In the genomic region with DNA sequence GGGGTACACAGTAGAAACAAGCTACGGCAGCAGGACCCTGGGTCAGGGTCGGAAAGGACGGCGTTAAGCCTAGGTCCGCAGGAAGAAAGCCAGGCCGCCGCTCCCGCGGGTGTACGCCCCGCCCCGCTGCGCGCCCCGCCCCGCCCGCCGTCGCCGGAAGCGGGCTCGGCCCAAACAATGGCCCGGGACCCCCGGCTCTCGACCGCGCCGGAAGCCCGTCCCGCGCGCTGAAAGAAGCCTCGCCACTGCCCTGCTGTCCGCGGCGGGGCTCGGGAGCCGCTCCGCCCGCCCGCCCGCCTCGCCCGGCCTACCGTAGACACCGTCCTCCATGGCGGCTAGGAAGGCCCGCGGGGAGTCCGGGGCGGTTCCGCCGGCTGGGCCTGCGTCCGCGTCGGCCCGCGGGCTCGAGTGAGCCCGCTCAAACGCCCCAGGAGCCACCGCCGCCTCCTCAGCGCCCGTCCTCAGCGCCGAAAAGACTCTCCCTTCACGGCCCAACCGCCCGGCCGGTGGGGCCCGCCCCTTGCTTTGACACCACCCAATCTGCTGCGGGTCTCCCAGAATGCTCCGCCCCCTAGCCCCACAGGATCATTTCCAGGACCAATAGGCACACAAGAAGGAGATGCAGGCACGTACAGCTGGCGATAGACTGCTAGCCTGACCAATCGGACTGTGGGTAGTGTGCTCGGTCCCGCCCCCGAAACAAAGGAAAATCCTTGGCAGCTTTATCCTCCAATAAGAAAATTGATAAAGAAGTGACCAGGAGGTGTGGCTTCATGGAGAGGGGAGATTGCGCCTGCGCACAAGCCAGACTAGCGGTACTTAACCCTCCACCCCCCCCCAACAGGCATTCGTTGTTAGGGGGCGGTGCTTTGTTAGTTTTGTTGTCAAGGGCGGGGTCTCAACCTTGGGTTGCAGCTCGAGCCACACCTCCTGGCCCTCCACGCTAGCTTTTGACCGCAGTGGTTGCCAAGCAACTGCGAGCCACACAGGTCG, we compare ENCODE assay signal across 7 mouse cellular contexts. TPM values are rescaled to one million over a fixed set of nuclear protein-coding genes. Genes with fewer than 3 reads are reported as not detected.
DNase-seq lines count a peak whose midpoint lies in the region; ATAC-seq lines count a peak whose summit lies in the region.

A gene (minus strand): TSS at position 795 of the 993 bp plus-strand sequence.

- no peaks in the 10 kb centered on the region for H3K9me3 ChIP-seq in embryonic facial prominence, embryonic 12.5 days
- no peaks in the 10 kb centered on the region for H3K9me3 ChIP-seq in limb, embryonic 11.5 days (ENCODE audit: control insufficient read depth, low read length)
- no peaks in the 10 kb centered on the region for H3K9me3 ChIP-seq in midbrain, embryonic 14.5 days (ENCODE audit: control insufficient read depth, low read length)

- H3K9ac ChIP-seq in embryonic facial prominence, embryonic 12.5 days = peak within 1 kb of the TSS; percentile 100
- peak within 1 kb of the TSS; percentile 98 for H3K9ac ChIP-seq in limb, embryonic 11.5 days (ENCODE audit: low read length)
- H3K9ac ChIP-seq in midbrain, embryonic 14.5 days (replicated peaks; ENCODE audit: low read length) = peak within 1 kb of the TSS; percentile 99

- DNase-seq in adrenal gland, postnatal 25 days = peak; percentile 98
- peak; percentile 100 for DNase-seq in heart, adult 11 months
- peak; percentile 99 for DNase-seq in kidney, adult 18-20 months
- DNase-seq in limb, embryonic 11.5 days (ENCODE audit: low spot score) = peak; percentile 100
- peak; percentile 100 for DNase-seq in midbrain, embryonic 14.5 days
- peak; percentile 99 for DNase-seq in spleen, adult 18-20 months

- peaks cover 23% of the 10 kb centered on the region for H3K4me1 ChIP-seq in embryonic facial prominence, embryonic 12.5 days
- H3K4me1 ChIP-seq in limb, embryonic 11.5 days (ENCODE audit: control insufficient read depth, insufficient read depth, low read length) = peaks cover 17% of the 10 kb centered on the region
- peaks cover 24% of the 10 kb centered on the region for H3K4me1 ChIP-seq in midbrain, embryonic 14.5 days (ENCODE audit: control insufficient read depth, insufficient read depth, low read length)

- H3K27ac ChIP-seq in embryonic facial prominence, embryonic 12.5 days = peak within 1 kb of the TSS; percentile 100
- peak within 1 kb of the TSS; percentile 99 for H3K27ac ChIP-seq in limb, embryonic 11.5 days (replicated peaks; ENCODE audit: low read depth, low read length)
- peak within 1 kb of the TSS; percentile 100 for H3K27ac ChIP-seq in midbrain, embryonic 14.5 days (replicated peaks; ENCODE audit: low read depth, low read length)

- H3K36me3 ChIP-seq in embryonic facial prominence, embryonic 12.5 days = peaks cover 40% of the 10 kb centered on the region
- H3K36me3 ChIP-seq in limb, embryonic 11.5 days (ENCODE audit: control insufficient read depth, insufficient read depth, low read length) = peaks cover 28% of the 10 kb centered on the region; the same call in 1 of the 2 replicates
- peaks cover 38% of the 10 kb centered on the region for H3K36me3 ChIP-seq in midbrain, embryonic 14.5 days (ENCODE audit: control insufficient read depth, insufficient read depth, low read length)

- ATAC-seq in embryonic facial prominence, embryonic 12.5 days (ENCODE audit: insufficient number of reproducible peaks, insufficient read depth, low FRiP score, low TSS enrichment) = peak; percentile 98
- ATAC-seq in limb, embryonic 11.5 days (ENCODE audit: insufficient number of reproducible peaks, low FRiP score, low TSS enrichment, low read depth) = peak; percentile 98
- peak; percentile 98 for ATAC-seq in midbrain, embryonic 14.5 days (ENCODE audit: low FRiP score, low TSS enrichment)

- peak within 1 kb of the TSS; percentile 94 for H3K4me3 ChIP-seq in embryonic facial prominence, embryonic 12.5 days
- peak within 1 kb of the TSS; percentile 84 for H3K4me3 ChIP-seq in limb, embryonic 11.5 days (ENCODE audit: low read depth, low read length)
- H3K4me3 ChIP-seq in midbrain, embryonic 14.5 days (replicated peaks; ENCODE audit: low read depth, low read length) = peak within 1 kb of the TSS; percentile 92

- peak within 1 kb of the TSS; percentile 85 for H3K4me2 ChIP-seq in embryonic facial prominence, embryonic 12.5 days (replicated peaks)
- H3K4me2 ChIP-seq in limb, embryonic 11.5 days (ENCODE audit: low read depth, severe bottlenecking) = peak within 1 kb of the TSS; percentile 85
- H3K4me2 ChIP-seq in midbrain, embryonic 14.5 days (ENCODE audit: low read length) = peak within 1 kb of the TSS; percentile 95

- H3K27me3 ChIP-seq in embryonic facial prominence, embryonic 12.5 days = 0 out of 2 replicates have a peak, but pooled peaks cover 6% of the 10 kb centered on the region
- no peaks in the 10 kb centered on the region for H3K27me3 ChIP-seq in limb, embryonic 11.5 days (ENCODE audit: control insufficient read depth, insufficient read depth, low read length)
- H3K27me3 ChIP-seq in midbrain, embryonic 14.5 days (ENCODE audit: control insufficient read depth, insufficient read depth, low read length) = no peaks in the 10 kb centered on the region; the same call in 1 of the 2 replicates

- WGBS in embryonic facial prominence, embryonic 12.5 days = 1% methylated on average over 85 of the region's 92 CpGs
- under 1% methylated on average over 87 of the region's 92 CpGs for WGBS in limb, embryonic 11.5 days
- WGBS in midbrain, embryonic 14.5 days = under 1% methylated on average over 80 of the region's 92 CpGs

RNA-seq across cellular contexts. Expression of the gene that starts here (rescaled TPM):
- 114 and 134 TPM in 2 replicates for total RNA-seq in adrenal gland, postnatal 25 days (2021)
- polyA plus RNA-seq in embryonic facial prominence, embryonic 12.5 days (2016; fragmentation: Nextera tagmentation; extraction: Ambion mirVana) = 173 and 176 TPM in 2 replicates
- polyA plus RNA-seq in limb, embryonic 11.5 days (2014; fragmentation: Nextera tagmentation; extraction: Ambion mirVana) = 176 TPM in 2 replicates
- polyA plus RNA-seq in midbrain, embryonic 14.5 days (2014; fragmentation: Nextera tagmentation; extraction: Ambion mirVana) = 281 and 288 TPM in 2 replicates

Comparison
In these comparisons a context has a peak if more than half of its experiments do, and no peak if none do; other contexts are left out.
1. Peak in every context shown above with its lines: DNase-seq, ATAC-seq, H3K4me3 ChIP-seq and H3K27ac ChIP-seq.